In genomic region chr6:88905042-88905441, GRCm38 (mm10) we compare ENCODE assay signal across 14 mouse cellular contexts. TPM values are rescaled to one million over a fixed set of nuclear protein-coding genes. Genes with fewer than 3 reads are reported as not detected.
A peak's percentile ranks its signal among the peaks of the same experiment; 100 is the strongest.
DNase-seq lines count a peak whose midpoint lies in the region; ATAC-seq and TF ChIP-seq lines count a peak whose summit lies in the region.
"Had no signal": no experiment of that assay in that cellular context is flagged by ENCODE, and none has a peak within 500 bp of the region (broad histone marks: within the 10 kb centered on the region; RNA-seq: fewer than 3 reads in every experiment).

No protein-coding gene starts in this region.

- ATAC-seq in erythroblast, adult 5-6 weeks (replicated peaks; ENCODE audit: low FRiP score, poor library complexity, severe bottlenecking) = no peak
- no peak for ATAC-seq in embryonic facial prominence, embryonic 13.5 days (ENCODE audit: insufficient number of reproducible peaks, insufficient read depth, low FRiP score, low TSS enrichment, low read depth)

- H3K27me3 ChIP-seq in erythroblast, embryonic 14.5 days (ENCODE audit: control insufficient read depth) = no peaks in the 10 kb centered on the region
- H3K27me3 ChIP-seq in embryonic facial prominence, embryonic 13.5 days = no peaks in the 10 kb centered on the region
- H3K27me3 ChIP-seq: limb, embryonic 15.5 days; stomach, embryonic 15.5 days had no signal

- peak overlapping the region; percentile 78 for H3K27ac ChIP-seq in bone marrow macrophage, adult 2 months (ENCODE audit: insufficient read depth, low read depth, low read length)
- no peak overlapping the region for H3K27ac ChIP-seq in embryonic facial prominence, embryonic 13.5 days
- H3K27ac ChIP-seq: hindbrain, embryonic 14.5 days; limb, embryonic 15.5 days; stomach, embryonic 15.5 days had no signal

- 0 out of 2 replicates have a peak overlapping the region, but pooled peaks have one; percentile 11 for H3K9ac ChIP-seq in embryonic facial prominence, embryonic 13.5 days
- H3K9ac ChIP-seq: hindbrain, embryonic 14.5 days; limb, embryonic 15.5 days; stomach, embryonic 15.5 days had no signal

- 79% methylated on average over 7 of the region's 7 CpGs for WGBS in embryonic facial prominence, embryonic 13.5 days

- no peak overlapping the region for H3K4me2 ChIP-seq in embryonic facial prominence, embryonic 13.5 days
- H3K4me2 ChIP-seq: hindbrain, embryonic 14.5 days; limb, embryonic 15.5 days; midbrain, embryonic 11.5 days; stomach, embryonic 15.5 days had no signal

- peak; percentile 33 for DNase-seq in kidney, adult 18-20 months
- no peak for DNase-seq in kidney, postnatal 14 days
- DNase-seq in frontal cortex, postnatal 25 days (ENCODE audit: low spot score in 2 of 2) = no peak
- DNase-seq: gastrocnemius, postnatal 25 days; lung, postnatal 14 days had no signal

- peaks cover 92% of the 10 kb centered on the region for H3K4me1 ChIP-seq in erythroblast, embryonic 14.5 days (ENCODE audit: control insufficient read depth)
- peaks cover 30% of the 10 kb centered on the region for H3K4me1 ChIP-seq in bone marrow macrophage, adult 2 months (ENCODE audit: control insufficient read depth, insufficient read depth, low read length)
- H3K4me1 ChIP-seq in embryonic facial prominence, embryonic 13.5 days = peaks cover 41% of the 10 kb centered on the region

- no peak for TF ChIP-seq POLR2A in bone marrow macrophage, adult 2 months (IDR thresholded peaks at IDR 0.05; ENCODE audit: borderline replicate concordance, low read depth, low read length)

- H3K36me3 ChIP-seq in erythroblast, embryonic 14.5 days (ENCODE audit: control insufficient read depth) = peaks cover 70% of the 10 kb centered on the region
- H3K36me3 ChIP-seq in embryonic facial prominence, embryonic 13.5 days = peaks cover 34% of the 10 kb centered on the region

- H3K9me3 ChIP-seq in erythroblast, embryonic 14.5 days (ENCODE audit: control insufficient read depth, low read length) = no peaks in the 10 kb centered on the region
- H3K9me3 ChIP-seq in embryonic facial prominence, embryonic 13.5 days = no peaks in the 10 kb centered on the region
- H3K9me3 ChIP-seq: G1E; limb, embryonic 15.5 days; stomach, embryonic 15.5 days had no signal

- TF ChIP-seq CTCF in bone marrow macrophage, adult 2 months (IDR thresholded peaks at IDR 0.05; ENCODE audit: low read depth, low read length) = no peak

- H3K4me3 ChIP-seq in erythroblast, embryonic 14.5 days (replicated peaks) = peak overlapping the region; percentile 81
- H3K4me3 ChIP-seq in bone marrow macrophage, adult 2 months (ENCODE audit: insufficient read depth, low read length) = peak overlapping the region; percentile 13; the same call in 1 of the 2 replicates
- no peak overlapping the region for H3K4me3 ChIP-seq in embryonic facial prominence, embryonic 13.5 days
- H3K4me3 ChIP-seq: limb, embryonic 15.5 days; stomach, embryonic 15.5 days had no signal

RNA-seq across cellular contexts. Expression of gene Tpra1, which starts 3.0 kb away (rescaled TPM):
- 39.5 and 40.0 TPM in 2 replicates for polyA plus RNA-seq in erythroblast, embryonic 14.5 days (2012)
- 112 and 136 TPM in 2 replicates for total RNA-seq in erythroblast, adult 5-6 weeks (2015; ENCODE audit: low replicate concordance)
- 210 and 272 TPM in 2 replicates for total RNA-seq in erythroblast, adult 5-6 weeks (2017; ENCODE audit: low replicate concordance)
- 72.9 and 86.3 TPM in 2 replicates for polyA plus RNA-seq in bone marrow macrophage, adult 2 months (2012; ENCODE audit: insufficient read depth, insufficient read length, missing spikeins)
- polyA plus RNA-seq in embryonic facial prominence, embryonic 13.5 days (2015; fragmentation: Nextera tagmentation; extraction: Ambion mirVana) = 93.2 and 93.5 TPM in 2 replicates

RNA-seq across cellular contexts. Expression of gene Mcm2, which starts 6.5 kb away (rescaled TPM):
- polyA plus RNA-seq in erythroblast, embryonic 14.5 days (2012) = 101 and 128 TPM in 2 replicates
- total RNA-seq in erythroblast, adult 5-6 weeks (2015; ENCODE audit: low replicate concordance) = 30.6 and 34.7 TPM in 2 replicates
- total RNA-seq in erythroblast, adult 5-6 weeks (2017; ENCODE audit: low replicate concordance) = 78.5 and 87.8 TPM in 2 replicates
- polyA plus RNA-seq in bone marrow macrophage, adult 2 months (2012; ENCODE audit: insufficient read depth, insufficient read length, missing spikeins) = 11.1 and 12.7 TPM in 2 replicates
- polyA plus RNA-seq in embryonic facial prominence, embryonic 13.5 days (2015; fragmentation: Nextera tagmentation; extraction: Ambion mirVana) = 124 and 131 TPM in 2 replicates

RNA-seq across cellular contexts. Expression of gene Podxl2, which starts 30.2 kb away (rescaled TPM):
- polyA plus RNA-seq in erythroblast, embryonic 14.5 days (2012) = 0.18 and 0.28 TPM in 2 replicates
- not detected in 2 replicates for total RNA-seq in erythroblast, adult 5-6 weeks (2015; ENCODE audit: low replicate concordance)
- not detected in 2 replicates for total RNA-seq in erythroblast, adult 5-6 weeks (2017; ENCODE audit: low replicate concordance)
- polyA plus RNA-seq in bone marrow macrophage, adult 2 months (2012; ENCODE audit: insufficient read depth, insufficient read length, missing spikeins) = 1.9 TPM in 1 of 2 replicates, not detected in the other
- polyA plus RNA-seq in embryonic facial prominence, embryonic 13.5 days (2015; fragmentation: Nextera tagmentation; extraction: Ambion mirVana) = 141 and 143 TPM in 2 replicates
- polyA plus RNA-seq: G1E had no signal

Comparison
In these comparisons a context has a peak if more than half of its experiments do, and no peak if none do; other contexts are left out.
1. RNA of gene Podxl2, which starts 30.2 kb away (polyA plus RNA-seq): 141 to 143 TPM in embryonic facial prominence, embryonic 13.5 days; 1.9 TPM in bone marrow macrophage, adult 2 months and 0.18 to 0.28 TPM in erythroblast, embryonic 14.5 days; every median in the first group is over 10 times any median in the second.